ENCODE assay signal across 19 mouse cellular contexts in genomic region chr1:153704996-153705395, GRCm38 (mm10). TPM values are rescaled to one million over a fixed set of nuclear protein-coding genes. Genes with fewer than 3 reads are reported as not detected.
A peak's percentile ranks its signal among the peaks of the same experiment; 100 is the strongest.
DNase-seq lines count a peak whose midpoint lies in the region; ATAC-seq and TF ChIP-seq lines count a peak whose summit lies in the region.
"Had no signal": no experiment of that assay in that cellular context is flagged by ENCODE, and none has a peak within 500 bp of the region (broad histone marks: within the 10 kb centered on the region; RNA-seq: fewer than 3 reads in every experiment).

No protein-coding gene starts in this region.

- no peak for TF ChIP-seq CTCF in ES-Bruce4 (IDR thresholded peaks at IDR 0.05; ENCODE audit: low read depth, low read length)
- no peak for TF ChIP-seq CTCF in brain, embryonic 14.5 days (IDR thresholded peaks at IDR 0.05; ENCODE audit: borderline replicate concordance, extremely low read depth, insufficient read depth, insufficient read length)

- no peaks in the 10 kb centered on the region for H3K9me3 ChIP-seq in hindbrain, embryonic 11.5 days (ENCODE audit: control insufficient read depth, low read length)
- no peaks in the 10 kb centered on the region for H3K9me3 ChIP-seq in hindbrain, embryonic 14.5 days (ENCODE audit: control insufficient read depth, low read length)
- no peaks in the 10 kb centered on the region for H3K9me3 ChIP-seq in ES-Bruce4 (replicated peaks; ENCODE audit: control insufficient read depth, insufficient read depth, low read length, poor library complexity, severe bottlenecking)
- no peaks in the 10 kb centered on the region for H3K9me3 ChIP-seq in limb, embryonic 12.5 days
- H3K9me3 ChIP-seq: heart, embryonic 10.5 days; hindbrain, embryonic 15.5 days; stomach, embryonic 15.5 days had no signal

- DNase-seq in hindbrain, embryonic 11.5 days (ENCODE audit: low spot score): peak; percentile 38
- no peak for DNase-seq in hindbrain, embryonic 14.5 days (ENCODE audit: low spot score)
- peak; percentile 54 for DNase-seq in brain, embryonic 14.5 days (ENCODE audit: low read depth)
- no peak for DNase-seq in right cerebral cortex, adult 2 months (ENCODE audit: low spot score in 2 of 2)
- no peak for DNase-seq in right cerebral cortex, postnatal 10 days (ENCODE audit: low spot score in 2 of 2)
- DNase-seq: adrenal gland, postnatal 10 days; cerebellum, postnatal 25 days; gastrocnemius, adult 2 months; liver; right cerebral cortex, postnatal 4 days; thymus, postnatal 25 days had no signal

- H3K4me3 ChIP-seq in hindbrain, embryonic 11.5 days (ENCODE audit: low read depth, low read length): no peak overlapping the region
- H3K4me3 ChIP-seq in hindbrain, embryonic 14.5 days (replicated peaks; ENCODE audit: low read length): no peak overlapping the region
- no peak overlapping the region for H3K4me3 ChIP-seq in ES-Bruce4 (ENCODE audit: low read depth, low read length)
- no peak overlapping the region for H3K4me3 ChIP-seq in limb, embryonic 12.5 days (replicated peaks)
- H3K4me3 ChIP-seq: gastrocnemius, adult 2 months; heart, embryonic 10.5 days; hindbrain, embryonic 15.5 days; stomach, embryonic 15.5 days had no signal

- ATAC-seq in hindbrain, embryonic 11.5 days (ENCODE audit: low FRiP score): peak; percentile 58
- no peak for ATAC-seq in hindbrain, embryonic 14.5 days (ENCODE audit: low FRiP score)
- ATAC-seq in limb, embryonic 12.5 days (ENCODE audit: insufficient number of reproducible peaks, insufficient read depth, low FRiP score, low TSS enrichment, low read depth): no peak
- ATAC-seq: CD4-positive, CD25-positive, alpha-beta regulatory T cell, adult 4 months; Patski had no signal

- no peak overlapping the region for H3K27ac ChIP-seq in hindbrain, embryonic 11.5 days (ENCODE audit: low read depth, low read length)
- H3K27ac ChIP-seq in hindbrain, embryonic 14.5 days: no peak overlapping the region
- no peak overlapping the region for H3K27ac ChIP-seq in ES-Bruce4 (ENCODE audit: insufficient read depth, low read length)
- 0 out of 2 replicates have a peak overlapping the region, but pooled peaks have one; percentile 23 for H3K27ac ChIP-seq in limb, embryonic 12.5 days
- H3K27ac ChIP-seq: gastrocnemius, adult 2 months; hindbrain, embryonic 15.5 days; kidney, postnatal 0 days; stomach, embryonic 15.5 days had no signal

- H3K36me3 ChIP-seq in hindbrain, embryonic 11.5 days (ENCODE audit: control insufficient read depth, insufficient read depth, low read length): no peaks in the 10 kb centered on the region
- H3K36me3 ChIP-seq in hindbrain, embryonic 14.5 days (replicated peaks; ENCODE audit: control insufficient read depth, insufficient read depth): no peaks in the 10 kb centered on the region
- no peaks in the 10 kb centered on the region for H3K36me3 ChIP-seq in ES-Bruce4 (ENCODE audit: control insufficient read depth, insufficient read depth, low read length, poor library complexity, severe bottlenecking)
- no peaks in the 10 kb centered on the region for H3K36me3 ChIP-seq in limb, embryonic 12.5 days
- H3K36me3 ChIP-seq: heart, embryonic 10.5 days; hindbrain, embryonic 15.5 days; stomach, embryonic 15.5 days had no signal

- peak; percentile 83 for TF ChIP-seq EP300 in ES-Bruce4 (IDR thresholded peaks at IDR 0.05; ENCODE audit: insufficient read depth, low read depth, low read length)

- no peak for TF ChIP-seq POLR2A in ES-Bruce4 (IDR thresholded peaks at IDR 0.05; ENCODE audit: insufficient read depth, low read length)
- TF ChIP-seq POLR2A in brain, embryonic 14.5 days (IDR thresholded peaks at IDR 0.05; ENCODE audit: borderline replicate concordance, extremely low read depth, insufficient read depth, insufficient read length, poor library complexity, severe bottlenecking): no peak

- H3K27me3 ChIP-seq in hindbrain, embryonic 11.5 days (ENCODE audit: control insufficient read depth, insufficient read depth, low read length): no peaks in the 10 kb centered on the region
- H3K27me3 ChIP-seq in hindbrain, embryonic 14.5 days (ENCODE audit: control insufficient read depth, insufficient read depth, low read length): no peaks in the 10 kb centered on the region
- no peaks in the 10 kb centered on the region for H3K27me3 ChIP-seq in ES-Bruce4 (ENCODE audit: control insufficient read depth, insufficient read depth, low read length, poor library complexity, severe bottlenecking)
- no peaks in the 10 kb centered on the region for H3K27me3 ChIP-seq in limb, embryonic 12.5 days
- H3K27me3 ChIP-seq: hindbrain, embryonic 15.5 days; Patski; stomach, embryonic 15.5 days had no signal

- 25% methylated on average over 3 of the region's 3 CpGs for WGBS in hindbrain, embryonic 11.5 days
- 25% methylated on average over 3 of the region's 3 CpGs for WGBS in hindbrain, embryonic 14.5 days
- WGBS in limb, embryonic 12.5 days: 19% methylated on average over 3 of the region's 3 CpGs

- no peak overlapping the region for H3K9ac ChIP-seq in hindbrain, embryonic 11.5 days (ENCODE audit: low read depth, low read length)
- no peak overlapping the region for H3K9ac ChIP-seq in hindbrain, embryonic 14.5 days
- H3K9ac ChIP-seq in ES-Bruce4 (ENCODE audit: low read depth, poor library complexity, severe bottlenecking): no peak overlapping the region
- H3K9ac ChIP-seq in limb, embryonic 12.5 days (replicated peaks): no peak overlapping the region
- H3K9ac ChIP-seq: hindbrain, embryonic 15.5 days; stomach, embryonic 15.5 days had no signal

- H3K4me2 ChIP-seq in hindbrain, embryonic 11.5 days (replicated peaks; ENCODE audit: low read depth, low read length): no peak overlapping the region
- H3K4me2 ChIP-seq in hindbrain, embryonic 14.5 days (replicated peaks): no peak overlapping the region
- H3K4me2 ChIP-seq in limb, embryonic 12.5 days: no peak overlapping the region
- H3K4me2 ChIP-seq: hindbrain, embryonic 15.5 days; stomach, embryonic 15.5 days had no signal

- H3K4me1 ChIP-seq in hindbrain, embryonic 11.5 days (replicated peaks; ENCODE audit: control insufficient read depth, insufficient read depth, low read length): peaks cover 4% of the 10 kb centered on the region
- H3K4me1 ChIP-seq in hindbrain, embryonic 14.5 days (replicated peaks; ENCODE audit: control insufficient read depth, insufficient read depth, low read length): peaks cover 19% of the 10 kb centered on the region
- H3K4me1 ChIP-seq in ES-Bruce4 (ENCODE audit: control insufficient read depth, insufficient read depth, low read length): peaks cover 2% of the 10 kb centered on the region
- H3K4me1 ChIP-seq in limb, embryonic 12.5 days (replicated peaks): peaks cover 48% of the 10 kb centered on the region

RNA-seq across cellular contexts. Expression of gene Rgs16, which starts 35.2 kb away (rescaled TPM):
- 7.8 and 11.0 TPM in 2 replicates for polyA plus RNA-seq in hindbrain, embryonic 11.5 days (2014; fragmentation: Nextera tagmentation; extraction: Ambion mirVana)
- 6.5 and 6.8 TPM in 2 replicates for polyA plus RNA-seq in hindbrain, embryonic 14.5 days (2014; fragmentation: Nextera tagmentation; extraction: Ambion mirVana)
- 5.7 and 5.8 TPM in 2 replicates for polyA plus RNA-seq in ES-Bruce4 (2011; ENCODE audit: insufficient read depth, insufficient read length, low read depth, missing spikeins)
- 22.8 and 35.5 TPM in 2 replicates for polyA plus RNA-seq in brain, embryonic 14.5 days (2012; rRNA removed)
- 16.8 and 18.7 TPM in 2 replicates for polyA plus RNA-seq in limb, embryonic 12.5 days (2016; fragmentation: Nextera tagmentation; extraction: Ambion mirVana)

RNA-seq across cellular contexts. Expression of gene Rnasel, which starts 44.2 kb away (rescaled TPM):
- polyA plus RNA-seq in hindbrain, embryonic 11.5 days (2014; fragmentation: Nextera tagmentation; extraction: Ambion mirVana): 31.4 and 40.3 TPM in 2 replicates
- polyA plus RNA-seq in hindbrain, embryonic 14.5 days (2014; fragmentation: Nextera tagmentation; extraction: Ambion mirVana): 37.2 and 40.9 TPM in 2 replicates
- polyA plus RNA-seq in ES-Bruce4 (2011; ENCODE audit: insufficient read depth, insufficient read length, low read depth, missing spikeins): 0.90 and 1.1 TPM in 2 replicates
- polyA plus RNA-seq in brain, embryonic 14.5 days (2012; rRNA removed): 59.5 and 78.4 TPM in 2 replicates
- polyA plus RNA-seq in limb, embryonic 12.5 days (2016; fragmentation: Nextera tagmentation; extraction: Ambion mirVana): 10.5 and 11.4 TPM in 2 replicates

RNA-seq across cellular contexts. Expression of gene Rgs8, which starts 52.2 kb away (rescaled TPM):
- 5.8 and 7.9 TPM in 2 replicates for polyA plus RNA-seq in hindbrain, embryonic 11.5 days (2014; fragmentation: Nextera tagmentation; extraction: Ambion mirVana)
- polyA plus RNA-seq in hindbrain, embryonic 14.5 days (2014; fragmentation: Nextera tagmentation; extraction: Ambion mirVana): 16.4 and 19.7 TPM in 2 replicates
- polyA plus RNA-seq in ES-Bruce4 (2011; ENCODE audit: insufficient read depth, insufficient read length, low read depth, missing spikeins): 0.10 TPM in 1 of 2 replicates, not detected in the other
- polyA plus RNA-seq in brain, embryonic 14.5 days (2012; rRNA removed): 31.1 and 46.2 TPM in 2 replicates
- polyA plus RNA-seq in limb, embryonic 12.5 days (2016; fragmentation: Nextera tagmentation; extraction: Ambion mirVana): 0.81 and 1.4 TPM in 2 replicates

Comparison
In these comparisons a context has a peak if more than half of its experiments do, and no peak if none do; other contexts are left out.
1. DNase-seq: peak in hindbrain, embryonic 11.5 days (single experiment) and brain, embryonic 14.5 days (single experiment); none in hindbrain, embryonic 14.5 days (single experiment), right cerebral cortex, adult 2 months (0 of 2) and right cerebral cortex, postnatal 10 days (0 of 2).